Comparison of ENCODE assay signal across 8 mouse cellular contexts in the genomic region with DNA sequence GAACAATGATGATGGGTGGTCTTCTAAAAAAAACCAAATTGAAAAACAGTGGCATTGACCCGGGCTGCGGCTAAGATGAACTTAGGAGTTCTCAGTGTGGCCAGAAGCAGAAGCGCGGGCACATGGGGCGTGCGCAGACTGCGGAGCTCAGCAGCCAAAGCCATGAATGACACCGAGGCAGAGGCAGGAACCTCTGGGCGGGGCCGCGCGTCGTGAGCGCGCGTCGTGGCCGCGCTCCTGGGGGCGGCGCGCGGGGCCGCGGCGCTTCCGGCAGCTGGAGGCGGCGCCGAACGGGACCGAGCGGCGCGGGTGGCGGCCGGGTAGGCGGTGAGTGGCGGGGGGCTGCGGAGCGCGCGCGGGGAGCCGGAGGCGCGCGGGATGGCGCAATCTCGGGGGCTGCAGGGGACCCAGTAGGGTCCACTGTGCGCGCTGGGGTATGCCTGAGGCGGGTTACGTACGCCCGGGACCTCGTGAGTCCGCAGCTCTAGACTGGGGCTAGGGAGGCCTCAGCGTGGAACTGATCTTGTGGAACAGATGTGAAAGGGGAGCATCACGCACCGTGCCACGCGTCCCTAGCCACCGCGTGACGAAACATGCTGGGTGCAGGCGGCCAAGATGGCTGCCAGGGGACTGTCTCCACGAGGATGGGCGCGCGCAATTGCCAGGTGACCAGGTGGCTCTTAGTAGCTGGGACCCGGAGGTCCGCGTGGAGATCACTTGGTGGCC. TPM values are rescaled to one million over a fixed set of nuclear protein-coding genes. Genes with fewer than 3 reads are reported as not detected.
DNase-seq lines count a peak whose midpoint lies in the region; ATAC-seq lines count a peak whose summit lies in the region.

TSS of gene Sfxn1 (plus strand) at position 264 of the 726 bp plus-strand sequence.

- peaks cover 16% of the 10 kb centered on the region for H3K4me1 ChIP-seq in hindbrain, embryonic 14.5 days (replicated peaks; ENCODE audit: control insufficient read depth, insufficient read depth, low read length)

- peak within 1 kb of the TSS; percentile 86 for H3K9ac ChIP-seq in hindbrain, embryonic 14.5 days

- peak within 1 kb of the TSS; percentile 60 for H3K4me2 ChIP-seq in hindbrain, embryonic 14.5 days (replicated peaks)

- under 1% methylated on average over 74 of the region's 74 CpGs for WGBS in hindbrain, embryonic 14.5 days

- H3K27ac ChIP-seq in hindbrain, embryonic 14.5 days: peak within 1 kb of the TSS; percentile 87

- no peaks in the 10 kb centered on the region for H3K36me3 ChIP-seq in hindbrain, embryonic 14.5 days (replicated peaks; ENCODE audit: control insufficient read depth, insufficient read depth)

- peak; percentile 74 for DNase-seq in R1 (ENCODE audit: low read depth, low spot score)
- DNase-seq in cerebellum, postnatal 25 days: peak; percentile 73 to 80
- peak; percentile 74 to 82 for DNase-seq in frontal cortex, postnatal 36 days (ENCODE audit: low spot score in 2 of 2)
- DNase-seq in hindbrain, embryonic 14.5 days (ENCODE audit: low spot score): peak; percentile 84
- DNase-seq in layer of hippocampus, postnatal 36 days: peak; percentile 72 to 79
- peak; percentile 65 for DNase-seq in lung, postnatal 25 days (ENCODE audit: low spot score)
- DNase-seq in retina, embryonic 14.5 days (ENCODE audit: low spot score): peak; percentile 75
- peak; percentile 87 for DNase-seq in thymus, postnatal 4 days

- H3K9me3 ChIP-seq in hindbrain, embryonic 14.5 days (ENCODE audit: control insufficient read depth, low read length): no peaks in the 10 kb centered on the region

- ATAC-seq in hindbrain, embryonic 14.5 days (ENCODE audit: low FRiP score): peak; percentile 88

- H3K27me3 ChIP-seq in hindbrain, embryonic 14.5 days (ENCODE audit: control insufficient read depth, insufficient read depth, low read length): no peaks in the 10 kb centered on the region

- peak within 1 kb of the TSS; percentile 69 for H3K4me3 ChIP-seq in hindbrain, embryonic 14.5 days (replicated peaks; ENCODE audit: low read length)

RNA-seq across cellular contexts. Expression of gene Sfxn1, which starts in this region (rescaled TPM):
- 89.2 and 92.6 TPM in 2 replicates for polyA plus RNA-seq in hindbrain, embryonic 14.5 days (2014; fragmentation: Nextera tagmentation; extraction: Ambion mirVana)
- 10 to 100 TPM; 42.7 to 45.5 TPM for total RNA-seq in layer of hippocampus, postnatal 36 days (2021)

Comparison
In these comparisons a context has a peak if more than half of its experiments do, and no peak if none do; other contexts are left out.
1. Peak in every context shown above with its lines: DNase-seq, ATAC-seq, H3K4me3 ChIP-seq and H3K27ac ChIP-seq.